Mouse (Mus musculus): ENCODE results near the gene Il10rb. TPM values are rescaled to one million over a fixed set of nuclear protein-coding genes. Genes with fewer than 3 reads are reported as not detected.

The Il10rb gene
- total RNA-seq, 2 experiments from 2014 or later: 9.1 to 9.7 TPM

DNA sequence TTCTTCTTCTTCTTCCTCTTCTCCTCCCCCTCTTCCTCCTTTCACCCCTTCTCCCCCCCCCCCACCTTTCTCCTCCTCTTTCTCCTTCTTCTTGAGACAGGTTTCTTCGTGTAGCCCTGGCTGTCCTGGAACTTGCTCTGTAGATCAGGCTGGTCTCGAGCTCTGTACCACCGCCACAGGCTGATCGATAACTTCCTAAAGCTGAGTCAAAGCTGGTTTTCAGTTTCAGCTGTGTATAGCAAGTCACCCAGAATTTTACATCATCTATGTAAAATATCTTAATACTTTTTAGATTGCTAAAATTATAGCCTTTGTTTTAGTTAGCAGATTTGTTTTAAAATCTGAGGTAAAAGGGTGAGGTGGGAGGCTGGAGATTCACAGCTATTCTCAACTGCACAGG, 38.9 kb downstream of the Il10rb start:
- intact Hi-C loops (cut with DNase I): loop anchor here (5.0 kb wide), 1 partner anchor 73 kb away; the partner anchor contains the start of gene Ifnar2

DNA sequence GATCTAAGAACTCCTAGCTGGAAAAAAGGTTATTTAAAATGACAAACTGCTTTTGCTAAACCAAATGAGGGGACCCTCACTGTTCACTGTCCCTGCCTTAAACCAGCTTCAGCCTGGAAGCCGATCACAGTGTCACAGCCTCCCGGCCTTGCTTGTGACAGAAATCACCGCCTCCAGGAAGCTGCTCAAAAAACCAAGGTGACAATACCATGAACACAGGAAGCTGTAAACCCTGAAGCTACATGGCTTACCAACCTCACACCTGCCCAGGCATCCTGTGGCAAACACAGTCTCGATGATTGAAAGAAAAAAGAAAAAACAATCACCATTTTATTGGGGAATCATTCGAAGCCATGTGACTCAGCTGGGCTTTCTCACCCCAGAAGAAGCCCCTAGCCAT, 39.6 kb downstream of the Il10rb start:
- intact Hi-C loops (cut with DNase I): no loop called here
- no peak for DNase-seq (ENCODE audit: low spot score in 2 of 2)

More for the DNA sequence above, 38.9 kb downstream of the Il10rb start:
- DNase-seq (ENCODE audit: low spot score in 2 of 2): no peak

DNA sequence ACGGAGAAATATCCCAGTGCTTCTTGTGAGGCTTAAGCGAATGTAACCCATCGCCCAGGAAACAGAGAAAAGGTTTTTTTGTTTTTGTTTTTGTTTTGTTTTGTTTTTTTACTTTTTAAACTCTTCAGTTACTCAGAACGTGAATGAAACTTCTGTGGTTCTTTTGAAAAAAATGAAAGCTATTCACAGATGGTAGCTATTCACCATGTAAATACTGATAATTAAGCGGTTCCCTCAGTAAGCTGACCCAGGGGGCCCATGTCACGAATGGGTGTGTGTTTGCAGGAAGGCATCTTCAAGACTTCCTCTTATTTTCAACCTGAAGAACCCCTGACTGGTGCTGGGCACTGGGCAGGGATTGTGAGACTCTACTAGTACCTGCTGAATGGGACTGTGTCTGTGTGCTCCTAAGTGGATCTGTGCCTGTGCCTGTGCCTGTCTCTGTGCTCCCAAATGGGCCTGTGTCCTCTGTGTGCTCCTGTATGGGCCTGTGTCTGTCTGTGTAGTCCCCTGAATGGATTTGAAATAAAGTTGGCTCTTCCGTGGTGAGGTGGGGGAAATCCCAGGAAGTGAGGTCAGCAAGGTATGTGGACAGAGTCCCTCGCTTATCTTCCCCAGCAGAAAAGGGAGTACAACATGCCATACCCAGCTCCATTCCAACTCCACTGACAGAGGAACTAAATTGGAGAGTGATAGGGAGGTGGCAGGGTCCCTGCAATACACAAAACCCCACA, 41.0 kb downstream of the Il10rb start:
- intact Hi-C loops (cut with DNase I): no loop called here
- DNase-seq (ENCODE audit: low spot score in 2 of 2): no peak

DNA sequence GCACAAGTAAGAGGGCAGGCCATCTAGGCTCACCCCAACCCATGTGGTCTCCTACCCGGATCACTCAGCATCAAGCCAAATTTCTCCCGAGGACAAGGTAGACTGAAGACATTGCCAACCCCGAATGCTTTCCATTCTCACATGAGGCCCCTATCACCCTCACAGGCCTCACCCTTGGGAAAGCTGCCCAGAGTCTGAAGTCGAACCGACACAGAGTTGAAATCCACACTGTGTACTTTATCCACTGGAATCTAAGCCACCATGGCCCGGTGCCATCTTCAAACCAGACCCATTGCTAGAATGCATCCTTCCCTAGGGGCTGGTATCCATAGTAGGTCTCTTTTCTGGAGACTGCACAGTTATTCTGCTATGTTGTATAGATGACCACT, 41.5 kb downstream of the Il10rb start:
- no peak for DNase-seq (ENCODE audit: low spot score in 2 of 2)
- intact Hi-C loops (cut with DNase I): no loop called here

DNA sequence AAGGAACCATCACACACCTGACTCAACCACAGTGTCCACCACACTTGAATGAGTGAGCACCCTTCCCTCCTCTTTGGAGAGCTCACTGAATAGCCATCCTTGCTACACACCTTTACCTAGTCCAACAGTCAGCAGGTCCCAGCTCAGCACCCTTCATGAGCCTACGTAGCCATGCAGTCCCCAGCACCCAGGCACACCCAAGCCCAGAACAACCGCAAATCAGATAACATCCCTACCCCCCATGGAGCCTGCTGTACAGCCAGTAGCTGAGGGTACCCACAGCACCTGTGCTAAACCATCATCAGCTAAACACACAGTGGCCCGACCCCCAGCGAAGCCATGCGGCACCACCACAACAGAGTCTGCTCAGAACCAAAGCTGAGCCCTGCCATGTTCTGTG, 42.1 kb downstream of the Il10rb start:
- intact Hi-C loops (cut with DNase I): no loop called here
- DNase-seq (ENCODE audit: low spot score in 2 of 2): no peak

DNA sequence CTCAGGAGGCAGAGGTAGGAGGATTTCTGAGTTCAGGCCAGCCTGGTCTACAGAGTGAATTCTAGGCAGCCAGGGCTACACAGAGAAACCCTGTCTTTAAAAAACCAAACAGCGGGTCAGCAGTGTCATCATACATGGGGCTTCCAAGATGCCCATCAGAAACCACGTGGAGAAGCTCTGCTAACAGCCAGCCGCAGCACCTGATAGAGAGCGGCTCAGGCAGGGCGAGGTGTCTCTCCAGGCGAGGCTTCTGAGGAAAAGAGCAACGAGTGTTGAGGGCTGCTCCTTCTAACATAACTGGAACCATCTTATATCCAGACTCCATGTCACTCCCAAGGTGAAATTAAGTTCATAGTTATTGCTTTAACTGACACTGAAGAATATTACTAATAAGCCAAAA, 42.9 kb downstream of the Il10rb start:
- no peak for DNase-seq (ENCODE audit: low spot score in 2 of 2)
- intact Hi-C loops (cut with DNase I): no loop called here

DNA sequence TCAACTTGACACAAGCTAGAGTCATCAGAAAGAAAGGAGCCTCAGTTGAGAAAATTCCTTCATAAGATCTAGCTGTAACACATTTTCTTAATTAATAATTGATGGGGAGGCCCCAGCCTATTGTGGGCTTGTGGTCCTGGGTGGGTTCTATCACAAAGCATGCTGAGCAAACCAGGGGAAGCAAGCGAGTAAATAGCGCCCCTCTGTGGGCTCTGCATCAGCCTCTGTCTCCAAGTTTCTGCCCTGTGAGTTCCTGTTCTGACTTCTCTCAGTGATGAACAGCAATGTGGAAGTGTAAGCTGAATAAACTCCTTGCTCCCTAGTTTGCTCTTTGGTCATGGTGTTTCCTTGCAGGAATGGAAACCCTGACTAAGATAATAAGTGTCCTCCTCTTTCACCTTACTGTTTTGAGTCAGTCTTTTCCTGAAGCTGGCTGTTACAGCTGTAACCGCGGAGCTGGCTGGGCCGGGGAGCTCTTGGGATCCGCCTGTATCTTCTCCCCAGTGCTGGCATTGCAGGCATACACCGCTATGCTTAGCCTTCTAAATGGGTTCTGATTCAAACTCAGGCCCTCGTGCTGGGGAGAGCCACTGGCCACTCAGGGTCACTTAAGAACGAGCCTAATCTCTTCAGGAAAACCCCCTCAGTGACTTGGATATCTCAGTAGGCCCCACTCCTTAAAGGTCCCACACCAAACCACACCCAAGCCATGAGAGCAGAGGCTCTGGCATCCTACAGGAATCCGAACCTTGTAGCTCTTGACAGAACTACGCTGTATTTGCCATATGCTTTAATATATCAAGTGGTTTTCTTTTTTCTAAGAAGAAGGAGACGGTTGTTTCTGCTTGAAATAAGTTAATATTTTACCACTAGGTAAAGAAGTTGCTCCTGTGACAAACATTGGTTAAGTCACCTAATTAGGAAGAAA, 44.4 kb downstream of the Il10rb start:
- intact Hi-C loops (cut with DNase I): no loop called here
- no peak for DNase-seq (ENCODE audit: low spot score in 2 of 2)

DNA sequence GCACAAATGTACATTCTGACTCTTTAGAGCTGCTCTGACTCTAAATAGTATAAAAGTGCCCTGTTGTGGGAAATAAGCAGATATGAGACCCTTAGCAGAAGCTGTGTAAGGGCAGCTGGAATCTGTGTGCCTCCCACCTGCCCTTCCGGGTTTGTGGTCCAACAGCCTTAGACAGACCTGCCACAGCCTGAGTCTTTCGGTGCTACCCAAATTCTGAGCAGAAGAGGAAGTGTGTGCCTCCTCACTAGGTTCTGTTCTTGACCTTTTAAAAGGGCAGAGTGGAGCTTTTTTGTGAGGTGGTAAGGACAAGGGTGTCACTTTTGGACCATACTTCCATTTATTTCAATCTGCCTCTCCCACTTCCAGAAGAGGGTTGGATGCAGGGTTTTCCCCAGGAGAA, 46.0 kb downstream of the Il10rb start:
- intact Hi-C loops (cut with DNase I): no loop called here
- no peak for DNase-seq (ENCODE audit: low spot score in 2 of 2)

DNA sequence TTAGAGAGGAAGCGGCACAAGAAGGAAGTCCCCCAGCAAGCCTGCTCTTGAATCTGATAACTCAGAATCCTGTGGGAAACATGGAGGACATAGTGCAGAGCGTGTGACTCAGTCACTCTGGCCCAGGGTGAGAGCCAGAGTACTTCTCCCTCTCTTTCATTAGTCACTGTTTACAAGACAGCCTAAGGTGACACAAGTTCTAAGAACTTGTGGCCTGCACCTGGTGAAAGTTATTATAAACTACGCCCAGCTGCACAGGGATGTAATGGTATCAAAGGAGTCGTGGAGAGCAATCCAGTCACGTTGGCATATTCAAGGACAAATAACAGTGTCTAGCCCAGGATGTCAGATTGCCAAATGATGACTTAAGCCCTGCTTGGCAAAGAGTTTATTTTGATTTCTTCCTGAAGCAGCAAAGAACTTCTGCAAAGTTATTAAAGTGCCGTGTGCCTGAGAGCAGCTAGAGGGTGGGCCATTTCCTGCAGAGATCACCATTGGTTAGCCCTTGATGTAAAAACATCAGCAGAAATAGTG, 46.5 kb downstream of the Il10rb start:
- intact Hi-C loops (cut with DNase I): no loop called here
- DNase-seq (ENCODE audit: low spot score in 2 of 2): no peak

DNA sequence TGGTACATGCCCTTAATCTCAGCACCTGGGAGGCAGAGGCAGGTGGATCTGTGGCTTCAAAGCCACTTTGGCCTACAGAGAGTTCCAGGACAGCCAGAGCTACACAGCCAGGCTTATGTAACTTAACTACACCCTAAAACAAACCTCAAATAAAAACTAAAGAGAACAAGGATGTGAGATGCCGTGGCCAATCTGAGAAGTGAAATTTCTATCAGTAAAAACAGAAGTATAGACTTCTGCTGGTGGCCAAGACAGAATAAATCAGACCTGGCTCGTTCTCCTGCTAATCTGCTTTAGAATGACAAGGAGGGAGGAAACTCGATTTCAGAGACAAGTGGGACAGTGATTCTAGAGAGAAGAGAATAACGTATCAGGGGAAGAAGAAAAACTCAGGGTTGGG, 49.9 kb downstream of the Il10rb start:
- intact Hi-C loops (cut with DNase I): no loop called here
- no peak for DNase-seq (ENCODE audit: low spot score in 2 of 2)

DNA sequence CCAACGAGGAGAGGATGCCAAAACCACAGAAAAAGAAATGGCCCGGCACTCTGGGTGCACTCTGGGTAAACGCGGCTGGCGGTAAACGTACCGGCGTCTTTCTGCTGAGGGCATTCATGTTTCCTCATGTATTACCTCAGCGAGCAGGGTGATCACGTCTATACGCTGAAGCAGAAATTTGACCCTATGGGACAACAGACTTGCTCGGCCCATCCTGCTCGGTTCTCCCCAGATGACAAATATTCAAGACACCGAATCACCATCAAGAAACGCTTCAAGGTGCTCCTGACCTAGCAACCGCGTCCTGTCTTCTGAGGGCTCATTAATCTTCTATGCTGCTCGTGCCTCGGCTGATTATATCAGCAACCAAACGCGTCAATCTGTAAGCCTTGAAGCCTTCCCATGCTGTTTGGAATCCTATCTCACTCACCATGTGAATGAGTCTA, 52.4 kb downstream of the Il10rb start:
- DNase-seq (ENCODE audit: low spot score in 2 of 2): no peak
- intact Hi-C loops (cut with DNase I): no loop called here

DNA sequence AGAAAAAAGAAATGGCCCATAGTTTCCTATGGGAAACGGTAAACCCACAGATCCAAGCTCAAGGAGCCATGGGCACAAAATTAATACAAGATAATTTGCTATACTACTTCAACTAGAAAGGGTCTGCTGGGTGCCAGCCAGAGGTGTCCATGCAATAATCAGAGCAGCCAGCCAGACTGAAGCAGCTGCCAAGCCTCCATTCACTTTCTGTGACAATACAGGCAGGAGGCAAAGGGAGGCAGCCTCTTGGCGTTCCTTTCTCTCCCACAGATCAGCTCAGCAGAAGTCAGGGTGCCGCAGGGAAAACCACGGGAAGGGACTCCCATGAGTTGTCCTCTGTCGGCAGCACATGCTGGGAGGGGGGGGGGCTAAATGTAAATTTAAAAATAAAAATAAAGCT, 53.0 kb downstream of the Il10rb start:
- intact Hi-C loops (cut with DNase I): no loop called here
- DNase-seq (ENCODE audit: low spot score in 2 of 2): no peak

DNA sequence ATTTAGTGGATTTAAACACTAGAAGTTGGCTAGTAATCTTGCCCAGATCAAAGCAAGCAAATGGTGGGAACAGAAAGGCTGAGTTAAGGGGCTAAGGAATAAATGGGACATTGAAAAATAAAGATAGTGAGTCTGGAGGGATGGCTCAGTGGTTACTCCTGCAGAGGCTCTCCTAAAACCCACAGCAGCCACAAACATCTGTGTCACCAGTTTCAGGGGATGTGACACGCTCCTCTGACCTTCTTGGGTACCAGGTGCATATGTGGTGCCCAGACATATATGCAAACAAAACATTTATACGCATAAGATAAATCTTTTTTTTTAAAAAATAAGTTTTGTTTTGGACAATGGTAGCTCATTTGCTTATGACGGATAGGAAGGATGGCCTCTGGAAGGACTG, 53.4 kb downstream of the Il10rb start:
- DNase-seq (ENCODE audit: low spot score in 2 of 2): no peak
- intact Hi-C loops (cut with DNase I): no loop called here

DNA sequence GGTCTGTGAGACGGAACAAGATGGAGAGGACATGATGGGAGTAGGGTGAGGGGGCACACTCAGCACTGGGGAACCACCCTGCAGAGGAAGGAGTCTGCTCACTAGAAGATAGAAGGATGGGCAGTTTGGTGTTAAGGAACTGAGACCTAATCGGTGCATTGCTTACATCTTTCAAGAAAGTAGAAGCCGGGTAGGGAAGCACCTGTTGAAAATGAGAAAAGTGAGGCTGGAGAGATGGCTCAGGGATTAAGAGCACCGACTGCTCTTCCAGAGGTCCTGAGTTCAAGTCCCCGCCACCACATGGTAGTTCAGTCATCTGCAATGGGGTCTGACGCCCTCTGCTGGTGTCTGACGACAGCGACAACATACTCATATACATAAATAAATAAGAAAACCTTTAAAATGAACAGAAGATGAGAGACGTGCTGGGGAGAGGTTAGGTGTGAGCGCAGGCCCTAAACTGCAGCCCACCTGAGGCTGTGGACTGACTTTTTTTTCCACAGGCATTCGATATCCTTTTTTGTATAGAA, 53.9 kb downstream of the Il10rb start:
- DNase-seq (ENCODE audit: low spot score in 2 of 2): no peak
- intact Hi-C loops (cut with DNase I): loop anchor here (5.0 kb wide), 1 partner anchor 98 kb away; no protein-coding TSS in a partner anchor

DNA sequence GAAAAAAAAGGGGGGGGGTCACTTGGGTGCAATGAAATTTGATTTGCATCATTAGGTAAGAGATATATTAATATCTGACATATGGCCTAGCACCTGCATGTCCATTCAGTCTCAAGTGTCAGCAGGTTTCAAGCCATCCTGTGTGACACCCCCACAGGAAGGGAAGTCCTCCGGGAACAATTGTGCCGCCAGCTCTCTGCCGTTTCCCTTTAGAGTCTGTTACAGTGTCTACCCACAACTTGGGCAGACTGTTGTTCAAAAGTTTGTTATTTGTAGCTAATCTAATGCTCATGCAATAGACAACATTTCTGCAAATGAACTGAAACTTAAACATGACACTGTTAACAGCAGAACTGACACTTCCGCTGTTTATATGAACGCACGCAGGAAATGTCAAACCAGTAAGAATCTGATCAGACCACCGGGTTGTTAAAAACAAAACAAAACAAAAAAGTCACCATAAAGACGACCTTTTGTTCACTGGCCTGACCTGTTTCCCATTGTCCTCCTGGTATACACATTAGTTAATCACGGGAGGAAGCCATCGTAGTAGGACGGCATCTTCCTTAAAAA, 55.2 kb downstream of the Il10rb start:
- intact Hi-C loops (cut with DNase I): loop anchor here (5.0 kb wide), 1 partner anchor 99 kb away; no protein-coding TSS in a partner anchor
- DNase-seq (ENCODE audit: low spot score in 2 of 2): no peak

DNA sequence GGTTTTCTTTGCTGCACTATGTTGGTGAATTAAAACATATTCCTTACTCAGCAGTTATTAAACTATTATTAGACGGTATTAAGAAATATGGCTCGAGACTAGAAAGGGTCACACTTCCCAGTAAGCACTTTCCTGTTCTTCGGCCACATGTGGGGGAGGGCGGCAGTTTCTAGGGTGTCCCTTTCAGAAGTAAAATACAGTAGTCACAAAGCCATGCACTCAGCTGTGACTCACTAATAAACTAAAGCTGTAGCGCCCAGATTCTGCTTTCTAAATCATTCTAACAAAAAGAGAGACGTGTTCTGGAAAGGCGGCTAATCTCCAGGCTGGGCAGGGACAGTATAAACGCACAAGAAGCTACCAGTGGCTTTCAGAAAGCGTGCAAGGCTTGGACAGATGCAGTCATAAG, 55.8 kb downstream of the Il10rb start:
- intact Hi-C loops (cut with DNase I): loop anchor here (5.0 kb wide), 1 partner anchor 99 kb away; no protein-coding TSS in a partner anchor
- no peak for DNase-seq (ENCODE audit: low spot score in 2 of 2)

DNA sequence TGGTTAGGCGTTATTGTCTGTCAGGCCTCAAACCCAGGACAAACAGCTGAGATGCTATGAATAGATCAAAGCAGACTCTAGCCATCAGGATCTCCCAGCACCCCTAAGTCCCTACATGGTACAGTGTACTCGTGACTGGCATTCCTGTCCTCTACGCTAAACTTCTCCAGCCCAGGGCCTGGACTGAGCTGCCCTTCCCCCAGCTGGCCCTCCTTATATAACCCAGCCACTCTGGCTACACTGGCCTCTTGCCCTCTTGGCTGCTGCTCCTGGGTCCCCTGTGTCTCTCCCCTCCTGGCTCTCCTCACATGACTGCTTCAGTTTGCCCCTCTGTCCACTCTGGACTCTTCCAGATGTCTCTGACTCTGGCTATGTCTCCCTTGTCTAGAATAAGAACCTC, 56.7 kb downstream of the Il10rb start:
- DNase-seq (ENCODE audit: low spot score in 2 of 2): no peak
- intact Hi-C loops (cut with DNase I): loop anchor here (5.0 kb wide), 1 partner anchor 100 kb away; no protein-coding TSS in a partner anchor

DNA sequence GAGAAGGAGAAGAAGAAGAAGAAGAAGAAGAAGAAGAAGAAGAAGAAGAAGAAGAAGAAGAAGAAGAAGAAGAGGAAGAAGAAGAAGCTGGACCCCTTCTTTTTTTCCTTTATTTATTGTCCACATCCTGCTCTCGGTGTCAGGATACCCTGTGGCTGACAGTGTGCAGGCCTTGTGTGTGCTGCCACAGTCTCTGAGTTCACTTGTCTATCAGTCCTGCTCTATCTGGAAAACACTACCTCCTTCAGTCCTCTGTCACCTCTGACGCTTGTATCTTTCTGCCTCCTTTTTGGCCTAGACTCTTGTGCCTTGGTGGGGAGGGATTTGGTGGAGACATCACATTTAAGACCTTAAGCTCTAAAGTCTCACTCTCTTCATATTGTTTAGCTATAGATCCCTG, 57.4 kb downstream of the Il10rb start:
- no peak for DNase-seq (ENCODE audit: low spot score in 2 of 2)
- intact Hi-C loops (cut with DNase I): loop anchor here (5.0 kb wide), 1 partner anchor 101 kb away; no protein-coding TSS in a partner anchor

DNA sequence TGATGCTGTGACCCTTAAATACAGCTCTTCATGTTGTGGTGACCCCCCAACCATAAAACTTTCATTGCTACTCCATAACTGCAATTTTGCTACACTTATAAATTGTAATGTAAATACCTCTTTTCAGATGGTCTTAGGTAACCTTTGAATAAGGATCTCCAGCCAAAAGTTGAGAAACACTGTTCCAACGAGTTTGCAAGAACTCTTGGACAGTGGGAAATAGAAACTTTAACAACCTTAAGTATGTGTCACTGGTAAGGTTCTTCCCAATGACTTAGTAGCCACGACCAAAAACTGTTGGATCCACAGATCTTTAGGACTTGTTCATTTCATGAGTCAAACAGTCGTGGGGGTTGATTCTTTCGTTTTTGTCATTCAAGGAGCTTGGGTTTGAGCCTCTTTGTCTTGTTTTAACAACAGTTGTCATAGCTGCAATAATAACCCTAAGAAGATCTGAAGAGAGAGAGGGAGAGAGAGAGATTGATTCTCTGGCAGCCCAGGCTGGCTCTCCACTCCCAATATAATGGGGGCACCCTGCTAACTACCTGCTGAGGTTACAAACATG, 58.0 kb downstream of the Il10rb start:
- intact Hi-C loops (cut with DNase I): loop anchor here (5.0 kb wide), 1 partner anchor 102 kb away; no protein-coding TSS in a partner anchor
- no peak for DNase-seq (ENCODE audit: low spot score in 2 of 2)

All from left cerebral cortex, postnatal 25 days (tissue).